14 mouse cellular contexts compared by ENCODE assay signal in the genomic region with DNA sequence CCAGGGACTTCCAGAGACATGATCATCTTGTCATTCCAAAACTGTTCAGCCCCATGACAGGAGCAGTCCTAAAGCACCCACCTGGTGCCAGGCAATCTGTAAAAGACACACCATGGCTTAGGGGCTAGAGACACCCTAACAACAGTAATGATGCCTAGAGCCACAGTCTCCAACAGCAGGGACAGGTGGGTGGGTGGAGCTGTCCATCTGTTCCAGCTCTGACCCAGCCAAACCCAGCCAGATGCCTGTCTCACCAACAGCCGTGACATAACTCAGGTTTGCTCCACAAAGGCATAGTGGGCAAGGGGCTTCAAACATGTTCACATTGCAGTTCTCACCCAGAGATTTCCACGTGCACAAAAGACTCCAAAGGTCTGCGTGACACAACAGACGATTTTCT. TPM values are rescaled to one million over a fixed set of nuclear protein-coding genes. Genes with fewer than 3 reads are reported as not detected.
DNase-seq lines count a peak whose midpoint lies in the region; ATAC-seq and TF ChIP-seq lines count a peak whose summit lies in the region.
"Had no signal": no experiment of that assay in that cellular context is flagged by ENCODE, and none has a peak within 500 bp of the region (broad histone marks: within the 10 kb centered on the region; RNA-seq: fewer than 3 reads in every experiment).

No protein-coding gene starts in this region.

- intact Hi-C loops in gastrocnemius, postnatal 36 days (cut with DNase I): no loop called here

- H3K27me3 ChIP-seq in limb, embryonic 14.5 days (ENCODE audit: control insufficient read depth, insufficient read depth, low read length): no peaks in the 10 kb centered on the region
- H3K27me3 ChIP-seq in limb, embryonic 10.5 days (ENCODE audit: low read depth, poor library complexity, severe bottlenecking): no peaks in the 10 kb centered on the region
- H3K27me3 ChIP-seq in hindbrain, embryonic 14.5 days (ENCODE audit: control insufficient read depth, insufficient read depth, low read length): no peaks in the 10 kb centered on the region
- H3K27me3 ChIP-seq: embryonic facial prominence, embryonic 12.5 days; limb, embryonic 15.5 days; neural tube, embryonic 12.5 days had no signal

- DNase-seq in limb, embryonic 14.5 days (ENCODE audit: low spot score): no peak
- no peak for DNase-seq in limb, embryonic 10.5 days (ENCODE audit: low spot score)
- peak; percentile 66 for DNase-seq in cerebellum, adult 11 months
- peak; percentile 83 for DNase-seq in cerebellum, adult 9-11 months
- no peak for DNase-seq in hindbrain, embryonic 14.5 days (ENCODE audit: low spot score)
- no peak for DNase-seq in gastrocnemius, postnatal 36 days
- DNase-seq in spleen, postnatal 36 days (ENCODE audit: low spot score in 2 of 2): no peak
- DNase-seq: kidney, postnatal 36 days; lung, adult 2 months; retina, postnatal 1 day had no signal

- H3K9ac ChIP-seq in limb, embryonic 14.5 days (ENCODE audit: low read depth, low read length, severe bottlenecking): no peak overlapping the region
- H3K9ac ChIP-seq in hindbrain, embryonic 14.5 days: no peak overlapping the region
- H3K9ac ChIP-seq: embryonic facial prominence, embryonic 12.5 days; limb, embryonic 15.5 days; neural tube, embryonic 12.5 days had no signal

- 81% methylated on average over 4 of the region's 4 CpGs for WGBS in limb, embryonic 14.5 days
- 89% methylated on average over 4 of the region's 4 CpGs for WGBS in limb, embryonic 10.5 days
- WGBS in hindbrain, embryonic 14.5 days: 45% methylated on average over 4 of the region's 4 CpGs

- H3K4me3 ChIP-seq in limb, embryonic 14.5 days (replicated peaks; ENCODE audit: low read length): no peak overlapping the region
- no peak overlapping the region for H3K4me3 ChIP-seq in limb, embryonic 10.5 days
- H3K4me3 ChIP-seq in hindbrain, embryonic 14.5 days (replicated peaks; ENCODE audit: low read length): no peak overlapping the region
- H3K4me3 ChIP-seq: embryonic facial prominence, embryonic 12.5 days; limb, embryonic 15.5 days; neural tube, embryonic 12.5 days had no signal

- no peak overlapping the region for H3K4me2 ChIP-seq in limb, embryonic 14.5 days (replicated peaks; ENCODE audit: low read depth, low read length, severe bottlenecking)
- no peak overlapping the region for H3K4me2 ChIP-seq in hindbrain, embryonic 14.5 days (replicated peaks)
- H3K4me2 ChIP-seq: embryonic facial prominence, embryonic 12.5 days; limb, embryonic 15.5 days; neural tube, embryonic 12.5 days had no signal

- H3K4me1 ChIP-seq in limb, embryonic 14.5 days (ENCODE audit: control insufficient read depth, insufficient read depth, low read length): peaks cover 3% of the 10 kb centered on the region; the same call in 1 of the 2 replicates
- peaks cover 15% of the 10 kb centered on the region for H3K4me1 ChIP-seq in limb, embryonic 10.5 days
- H3K4me1 ChIP-seq in hindbrain, embryonic 14.5 days (replicated peaks; ENCODE audit: control insufficient read depth, insufficient read depth, low read length): peaks cover 31% of the 10 kb centered on the region

- H3K27ac ChIP-seq in limb, embryonic 14.5 days (replicated peaks; ENCODE audit: low read depth, low read length): no peak overlapping the region
- no peak overlapping the region for H3K27ac ChIP-seq in limb, embryonic 10.5 days
- H3K27ac ChIP-seq in hindbrain, embryonic 14.5 days: peak overlapping the region; percentile 38
- H3K27ac ChIP-seq: embryonic facial prominence, embryonic 12.5 days; limb, embryonic 15.5 days; neural tube, embryonic 12.5 days had no signal

- peak; percentile 65; the same call in 1 of the 2 replicates for ATAC-seq in limb, embryonic 14.5 days (ENCODE audit: low FRiP score, low read depth)
- 0 out of 2 replicates have a peak, but pooled peaks have one; percentile 14 for ATAC-seq in hindbrain, embryonic 14.5 days (ENCODE audit: low FRiP score)
- ATAC-seq: intestine, postnatal 0 days had no signal

- no peak for TF ChIP-seq POLR2A in limb, embryonic 14.5 days (IDR thresholded peaks at IDR 0.05; ENCODE audit: borderline replicate concordance, extremely low read depth, insufficient read depth, insufficient read length)

- H3K9me3 ChIP-seq in limb, embryonic 14.5 days (ENCODE audit: control insufficient read depth, low read length): no peaks in the 10 kb centered on the region
- H3K9me3 ChIP-seq in limb, embryonic 10.5 days (replicated peaks): no peaks in the 10 kb centered on the region
- H3K9me3 ChIP-seq in hindbrain, embryonic 14.5 days (ENCODE audit: control insufficient read depth, low read length): no peaks in the 10 kb centered on the region
- H3K9me3 ChIP-seq: embryonic facial prominence, embryonic 12.5 days; limb, embryonic 15.5 days; neural tube, embryonic 12.5 days had no signal

- no peaks in the 10 kb centered on the region for H3K36me3 ChIP-seq in limb, embryonic 14.5 days (ENCODE audit: control insufficient read depth, insufficient read depth, low read length)
- H3K36me3 ChIP-seq in limb, embryonic 10.5 days: no peaks in the 10 kb centered on the region
- H3K36me3 ChIP-seq in hindbrain, embryonic 14.5 days (replicated peaks; ENCODE audit: control insufficient read depth, insufficient read depth): no peaks in the 10 kb centered on the region
- H3K36me3 ChIP-seq: embryonic facial prominence, embryonic 12.5 days; limb, embryonic 15.5 days; neural tube, embryonic 12.5 days had no signal

RNA-seq across cellular contexts. Expression of a gene that starts 35.3 kb away (rescaled TPM):
- polyA plus RNA-seq in limb, embryonic 14.5 days (2012; rRNA removed): 16.1 and 19.1 TPM in 2 replicates
- polyA plus RNA-seq in limb, embryonic 14.5 days (2014; fragmentation: Nextera tagmentation; extraction: Ambion mirVana): 16.4 and 21.7 TPM in 2 replicates
- 9.2 and 9.6 TPM in 2 replicates for polyA plus RNA-seq in limb, embryonic 10.5 days (2016; fragmentation: Nextera tagmentation; extraction: Ambion mirVana)
- 16.3 and 17.1 TPM in 2 replicates for polyA plus RNA-seq in hindbrain, embryonic 14.5 days (2014; fragmentation: Nextera tagmentation; extraction: Ambion mirVana)
- 1 to 10 TPM; 2.3 to 2.6 TPM for total RNA-seq in gastrocnemius, postnatal 36 days (2021)

Comparison
In these comparisons a context has a peak if more than half of its experiments do, and no peak if none do; other contexts are left out.
1. DNase-seq: peak in cerebellum, adult 11 months (single experiment) and cerebellum, adult 9-11 months (single experiment); none in limb, embryonic 14.5 days (single experiment), limb, embryonic 10.5 days (single experiment), hindbrain, embryonic 14.5 days (single experiment), gastrocnemius, postnatal 36 days (0 of 2) and spleen, postnatal 36 days (0 of 2).